19 mouse cellular contexts compared by ENCODE assay signal in the genomic region with DNA sequence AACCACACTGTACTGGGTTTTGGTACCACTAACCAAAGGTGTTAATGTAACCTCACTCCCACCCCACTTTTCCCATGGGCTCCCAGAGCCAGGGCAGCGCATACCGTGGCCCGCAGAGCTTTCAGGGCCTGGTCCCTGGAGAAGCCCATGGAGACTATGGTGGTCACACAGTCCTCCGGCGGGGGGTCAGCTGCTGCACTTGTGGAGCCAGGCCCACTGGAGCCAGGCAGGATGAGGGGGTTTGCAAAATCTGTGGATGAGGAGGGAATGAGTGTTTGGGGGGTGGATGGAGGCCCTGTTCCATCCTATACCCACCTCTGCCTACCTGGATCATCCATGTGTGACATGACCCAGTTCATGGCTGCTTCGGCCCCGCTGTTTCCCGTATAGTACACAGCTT. TPM values are rescaled to one million over a fixed set of nuclear protein-coding genes. Genes with fewer than 3 reads are reported as not detected.
DNase-seq lines count a peak whose midpoint lies in the region; ATAC-seq and TF ChIP-seq lines count a peak whose summit lies in the region.
"Had no signal": no experiment of that assay in that cellular context is flagged by ENCODE, and none has a peak within 500 bp of the region (broad histone marks: within the 10 kb centered on the region; RNA-seq: fewer than 3 reads in every experiment).

No protein-coding gene starts in this region.

- peaks cover 76% of the 10 kb centered on the region for H3K36me3 ChIP-seq in embryonic facial prominence, embryonic 13.5 days
- H3K36me3 ChIP-seq in embryonic facial prominence, embryonic 10.5 days (replicated peaks) = peaks cover 83% of the 10 kb centered on the region
- H3K36me3 ChIP-seq in neural tube, embryonic 12.5 days = peaks cover 76% of the 10 kb centered on the region
- peaks cover 55% of the 10 kb centered on the region for H3K36me3 ChIP-seq in macrophage (ENCODE audit: inconsistent target)

- H3K9me3 ChIP-seq in embryonic facial prominence, embryonic 13.5 days = no peaks in the 10 kb centered on the region
- no peaks in the 10 kb centered on the region for H3K9me3 ChIP-seq in embryonic facial prominence, embryonic 10.5 days
- H3K9me3 ChIP-seq in neural tube, embryonic 12.5 days = no peaks in the 10 kb centered on the region
- H3K9me3 ChIP-seq: forebrain, embryonic 15.5 days; heart, embryonic 10.5 days; hindbrain, embryonic 13.5 days had no signal

- intact Hi-C loops in left cerebral cortex, adult 2 months (cut with DNase I) = no loop called here
- intact Hi-C loops in left cerebral cortex, postnatal 36 days (cut with DNase I) = no loop called here

- peaks cover 14% of the 10 kb centered on the region for H3K79me2 ChIP-seq in macrophage (ENCODE audit: inconsistent target)

- H3K4me1 ChIP-seq in embryonic facial prominence, embryonic 13.5 days = peaks cover 16% of the 10 kb centered on the region
- peaks cover 23% of the 10 kb centered on the region for H3K4me1 ChIP-seq in embryonic facial prominence, embryonic 10.5 days
- peaks cover 23% of the 10 kb centered on the region for H3K4me1 ChIP-seq in neural tube, embryonic 12.5 days

- H3K27ac ChIP-seq in embryonic facial prominence, embryonic 13.5 days = no peak overlapping the region
- no peak overlapping the region for H3K27ac ChIP-seq in embryonic facial prominence, embryonic 10.5 days (replicated peaks)
- peak overlapping the region; percentile 58; the same call in 1 of the 2 replicates for H3K27ac ChIP-seq in left cerebral cortex, adult 2 months
- no peak overlapping the region for H3K27ac ChIP-seq in neural tube, embryonic 12.5 days
- peak overlapping the region; percentile 32 for H3K27ac ChIP-seq in macrophage
- H3K27ac ChIP-seq: forebrain, embryonic 15.5 days; heart, embryonic 10.5 days; hindbrain, embryonic 13.5 days; hindbrain, postnatal 0 days had no signal

- H3K4me2 ChIP-seq in embryonic facial prominence, embryonic 13.5 days = no peak overlapping the region
- H3K4me2 ChIP-seq in neural tube, embryonic 12.5 days (replicated peaks) = no peak overlapping the region
- H3K4me2 ChIP-seq: forebrain, embryonic 15.5 days; hindbrain, embryonic 13.5 days had no signal

- no peak for ATAC-seq in embryonic facial prominence, embryonic 13.5 days (ENCODE audit: insufficient number of reproducible peaks, insufficient read depth, low FRiP score, low TSS enrichment, low read depth)
- no peak for ATAC-seq in neural tube, embryonic 12.5 days (ENCODE audit: low FRiP score, low read depth)
- ATAC-seq: activated CD4-positive, CD25-positive, alpha-beta regulatory T cell, adult 4 months; forebrain, embryonic 15.5 days; hindbrain, postnatal 0 days; Patski had no signal

- H3K4me3 ChIP-seq in embryonic facial prominence, embryonic 13.5 days = no peak overlapping the region
- H3K4me3 ChIP-seq in embryonic facial prominence, embryonic 10.5 days = no peak overlapping the region
- no peak overlapping the region for H3K4me3 ChIP-seq in left cerebral cortex, adult 2 months
- no peak overlapping the region for H3K4me3 ChIP-seq in neural tube, embryonic 12.5 days
- H3K4me3 ChIP-seq in macrophage (ENCODE audit: inconsistent target) = no peak overlapping the region
- H3K4me3 ChIP-seq: forebrain, embryonic 15.5 days; heart, embryonic 10.5 days; hindbrain, embryonic 13.5 days had no signal

- no peak for DNase-seq in embryonic facial prominence, embryonic 10.5 days (ENCODE audit: low spot score)
- peak in 1 of 2 experiments; percentile 7 for DNase-seq in left cerebral cortex, adult 2 months (ENCODE audit: extremely low spot score in 1 of 2, low spot score in 2 of 2)
- DNase-seq in left cerebral cortex, postnatal 36 days (ENCODE audit: low spot score in 2 of 2) = no peak
- no peak for DNase-seq in neural tube, embryonic 10.5 days (ENCODE audit: extremely low spot score, low spot score)
- DNase-seq: adrenal gland, postnatal 14 days; gastrocnemius, postnatal 25 days; heart, postnatal 10 days; heart, postnatal 4 days had no signal

- 0 out of 2 replicates have a peak overlapping the region, but pooled peaks have one; percentile 21 for H3K9ac ChIP-seq in embryonic facial prominence, embryonic 13.5 days
- 0 out of 2 replicates have a peak overlapping the region, but pooled peaks have one; percentile 5 for H3K9ac ChIP-seq in neural tube, embryonic 12.5 days
- H3K9ac ChIP-seq: forebrain, embryonic 15.5 days; hindbrain, embryonic 13.5 days had no signal

- 96% methylated on average over 8 of the region's 8 CpGs for WGBS in embryonic facial prominence, embryonic 13.5 days
- WGBS in embryonic facial prominence, embryonic 10.5 days = 97% methylated on average over 8 of the region's 8 CpGs
- 97% methylated on average over 8 of the region's 8 CpGs for WGBS in neural tube, embryonic 12.5 days
- WGBS in macrophage (ENCODE audit: missing documents) = 67% methylated on average over 8 of the region's 8 CpGs

- H3K27me3 ChIP-seq in embryonic facial prominence, embryonic 13.5 days = no peaks in the 10 kb centered on the region
- no peaks in the 10 kb centered on the region for H3K27me3 ChIP-seq in embryonic facial prominence, embryonic 10.5 days (replicated peaks; ENCODE audit: low read depth, poor library complexity, severe bottlenecking)
- no peaks in the 10 kb centered on the region for H3K27me3 ChIP-seq in neural tube, embryonic 12.5 days (replicated peaks)
- H3K27me3 ChIP-seq: CH12.LX; forebrain, embryonic 15.5 days; hindbrain, embryonic 13.5 days; Patski had no signal

- TF ChIP-seq CTCF in left cerebral cortex, adult 2 months (IDR thresholded peaks at IDR 0.05) = no peak

RNA-seq across cellular contexts. Expression of gene Tpi1, which starts 3.5 kb away (rescaled TPM):
- polyA plus RNA-seq in embryonic facial prominence, embryonic 13.5 days (2015; fragmentation: Nextera tagmentation; extraction: Ambion mirVana) = 710 and 723 TPM in 2 replicates
- polyA plus RNA-seq in embryonic facial prominence, embryonic 10.5 days (2016; fragmentation: Nextera tagmentation; extraction: Ambion mirVana) = 829 and 899 TPM in 2 replicates
- total RNA-seq in left cerebral cortex, adult 2 months (2021) = 100 to 1,000 TPM; 734 to 769 TPM
- 100 to 1,000 TPM; 736 to 850 TPM for total RNA-seq in left cerebral cortex, postnatal 36 days (2021)
- 461 and 485 TPM in 2 replicates for polyA plus RNA-seq in neural tube, embryonic 12.5 days (2016; fragmentation: Nextera tagmentation; extraction: Ambion mirVana)
- 100 to 1,000 TPM in 1 of 26 experiments, 10 to 100 TPM in 25; 11.1 to 110 (median 37.3) TPM for total RNA-seq in macrophage (2018; cell fraction: chromatin; rRNA removed)
- 100 to 1,000 TPM; 189 to 306 (median 240) TPM for total RNA-seq in macrophage (2018; cell fraction: cytosol; rRNA removed)
- total RNA-seq in macrophage (2018; cell fraction: nucleus; rRNA removed) = 100 to 1,000 TPM in 2 of 26 experiments, 10 to 100 TPM in 24; 37.9 to 113 (median 59.9) TPM
- polyA plus RNA-seq in macrophage (2018) = 195 to 347 TPM (median 203 TPM) in 3 replicates

RNA-seq across cellular contexts. Expression of gene Spsb2, which starts 9.1 kb away (rescaled TPM):
- 9.1 and 10.5 TPM in 2 replicates for polyA plus RNA-seq in embryonic facial prominence, embryonic 13.5 days (2015; fragmentation: Nextera tagmentation; extraction: Ambion mirVana)
- polyA plus RNA-seq in embryonic facial prominence, embryonic 10.5 days (2016; fragmentation: Nextera tagmentation; extraction: Ambion mirVana) = 7.1 and 8.3 TPM in 2 replicates
- total RNA-seq in left cerebral cortex, adult 2 months (2021) = 1 to 10 TPM; 4.4 to 5.4 TPM
- 1 to 10 TPM; 4.9 TPM for total RNA-seq in left cerebral cortex, postnatal 36 days (2021)
- polyA plus RNA-seq in neural tube, embryonic 12.5 days (2016; fragmentation: Nextera tagmentation; extraction: Ambion mirVana) = 8.2 and 8.5 TPM in 2 replicates
- total RNA-seq in macrophage (2018; cell fraction: chromatin; rRNA removed) = 10 to 100 TPM in 16 of 26 experiments, 1 to 10 TPM in 10; 3.8 to 57.7 (median 13.4) TPM
- total RNA-seq in macrophage (2018; cell fraction: cytosol; rRNA removed) = 10 to 100 TPM; 13.6 to 65.5 (median 43.0) TPM
- 10 to 100 TPM in 24 of 26 experiments, 1 to 10 TPM in 2; 7.9 to 47.7 (median 21.7) TPM for total RNA-seq in macrophage (2018; cell fraction: nucleus; rRNA removed)
- polyA plus RNA-seq in macrophage (2018) = 24.2 to 48.9 TPM (median 43.2 TPM) in 3 replicates

RNA-seq across cellular contexts. Expression of gene Usp5, which starts 11.7 kb away (rescaled TPM):
- 149 and 163 TPM in 2 replicates for polyA plus RNA-seq in embryonic facial prominence, embryonic 13.5 days (2015; fragmentation: Nextera tagmentation; extraction: Ambion mirVana)
- 191 and 212 TPM in 2 replicates for polyA plus RNA-seq in embryonic facial prominence, embryonic 10.5 days (2016; fragmentation: Nextera tagmentation; extraction: Ambion mirVana)
- total RNA-seq in left cerebral cortex, adult 2 months (2021) = 100 to 1,000 TPM; 184 to 190 TPM
- total RNA-seq in left cerebral cortex, postnatal 36 days (2021) = 100 to 1,000 TPM; 191 to 199 TPM
- 203 TPM in 2 replicates for polyA plus RNA-seq in neural tube, embryonic 12.5 days (2016; fragmentation: Nextera tagmentation; extraction: Ambion mirVana)
- total RNA-seq in macrophage (2018; cell fraction: chromatin; rRNA removed) = 100 to 1,000 TPM in 20 of 26 experiments, 10 to 100 TPM in 6; 66.7 to 281 (median 189) TPM
- 10 to 100 TPM; 48.4 to 91.4 (median 73.8) TPM for total RNA-seq in macrophage (2018; cell fraction: cytosol; rRNA removed)
- total RNA-seq in macrophage (2018; cell fraction: nucleus; rRNA removed) = 100 to 1,000 TPM in 14 of 26 experiments, 10 to 100 TPM in 12; 56.7 to 205 (median 107) TPM
- polyA plus RNA-seq in macrophage (2018) = 61.4 to 91.7 TPM (median 71.1 TPM) in 3 replicates

RNA-seq across cellular contexts. Expression of gene Cdca3, which starts 11.8 kb away (rescaled TPM):
- 142 and 184 TPM in 2 replicates for polyA plus RNA-seq in embryonic facial prominence, embryonic 13.5 days (2015; fragmentation: Nextera tagmentation; extraction: Ambion mirVana)
- polyA plus RNA-seq in embryonic facial prominence, embryonic 10.5 days (2016; fragmentation: Nextera tagmentation; extraction: Ambion mirVana) = 225 and 238 TPM in 2 replicates
- under 1 TPM; 0.63 to 0.66 TPM for total RNA-seq in left cerebral cortex, adult 2 months (2021)
- 1 to 10 TPM; 1.5 to 1.8 TPM for total RNA-seq in left cerebral cortex, postnatal 36 days (2021)
- 115 and 124 TPM in 2 replicates for polyA plus RNA-seq in neural tube, embryonic 12.5 days (2016; fragmentation: Nextera tagmentation; extraction: Ambion mirVana)
- 10 to 100 TPM in 2 of 26 experiments, 1 to 10 TPM in 18, under 1 TPM in 6; 0.40 to 17.0 (median 2.5) TPM for total RNA-seq in macrophage (2018; cell fraction: chromatin; rRNA removed)
- total RNA-seq in macrophage (2018; cell fraction: cytosol; rRNA removed) = 10 to 100 TPM in 2 of 26 experiments, 1 to 10 TPM in 24; 1.4 to 11.8 (median 3.6) TPM
- total RNA-seq in macrophage (2018; cell fraction: nucleus; rRNA removed) = 10 to 100 TPM in 1 of 26 experiments, 1 to 10 TPM in 23, under 1 TPM in 2; 0.63 to 19.1 (median 3.1) TPM
- 3.2 to 22.0 TPM (median 8.6 TPM) in 3 replicates for polyA plus RNA-seq in macrophage (2018)

RNA-seq across cellular contexts. Expression of gene Gnb3, which starts 22.5 kb away (rescaled TPM):
- 0.25 and 0.52 TPM in 2 replicates for polyA plus RNA-seq in embryonic facial prominence, embryonic 13.5 days (2015; fragmentation: Nextera tagmentation; extraction: Ambion mirVana)
- polyA plus RNA-seq in embryonic facial prominence, embryonic 10.5 days (2016; fragmentation: Nextera tagmentation; extraction: Ambion mirVana) = 0.60 and 0.97 TPM in 2 replicates
- not detected for total RNA-seq in left cerebral cortex, adult 2 months (2021)
- total RNA-seq in left cerebral cortex, postnatal 36 days (2021) = under 1 TPM in 1 of 2 experiments, not detected in 1; 0.30 TPM
- 0.50 and 0.52 TPM in 2 replicates for polyA plus RNA-seq in neural tube, embryonic 12.5 days (2016; fragmentation: Nextera tagmentation; extraction: Ambion mirVana)
- total RNA-seq in macrophage (2018; cell fraction: chromatin; rRNA removed) = 10 to 100 TPM in 1 of 26 experiments, 1 to 10 TPM in 16, under 1 TPM in 6, not detected in 3; 0.50 to 10.1 (median 2.0) TPM
- under 1 TPM in 10 of 26 experiments, not detected in 16; 0.09 to 0.48 (median 0.13) TPM for total RNA-seq in macrophage (2018; cell fraction: cytosol; rRNA removed)
- total RNA-seq in macrophage (2018; cell fraction: nucleus; rRNA removed) = 1 to 10 TPM in 18 of 26 experiments, under 1 TPM in 7, not detected in 1; 0.26 to 8.7 (median 1.4) TPM
- polyA plus RNA-seq in macrophage (2018) = 0.27 TPM in 1 of 3 replicates, not detected in the others
- total RNA-seq: granulocyte monocyte progenitor cell, adult 5-6 weeks had no signal

Comparison
In these comparisons a context has a peak if more than half of its experiments do, and no peak if none do; other contexts are left out.
1. H3K27ac ChIP-seq: peak in left cerebral cortex, adult 2 months (single experiment) and macrophage (single experiment); none in embryonic facial prominence, embryonic 13.5 days (single experiment), embryonic facial prominence, embryonic 10.5 days (single experiment) and neural tube, embryonic 12.5 days (single experiment).